Mouse (Mus musculus) cerebellum, adult 9-10 months (tissue): Measurements from ENCODE around the gene Hexa.

ENCODE experiments used
- DNase-seq: peaks from one replicate; pipeline ENCODE4 v3.0.0; 2022

Gene Hexa

DNA sequence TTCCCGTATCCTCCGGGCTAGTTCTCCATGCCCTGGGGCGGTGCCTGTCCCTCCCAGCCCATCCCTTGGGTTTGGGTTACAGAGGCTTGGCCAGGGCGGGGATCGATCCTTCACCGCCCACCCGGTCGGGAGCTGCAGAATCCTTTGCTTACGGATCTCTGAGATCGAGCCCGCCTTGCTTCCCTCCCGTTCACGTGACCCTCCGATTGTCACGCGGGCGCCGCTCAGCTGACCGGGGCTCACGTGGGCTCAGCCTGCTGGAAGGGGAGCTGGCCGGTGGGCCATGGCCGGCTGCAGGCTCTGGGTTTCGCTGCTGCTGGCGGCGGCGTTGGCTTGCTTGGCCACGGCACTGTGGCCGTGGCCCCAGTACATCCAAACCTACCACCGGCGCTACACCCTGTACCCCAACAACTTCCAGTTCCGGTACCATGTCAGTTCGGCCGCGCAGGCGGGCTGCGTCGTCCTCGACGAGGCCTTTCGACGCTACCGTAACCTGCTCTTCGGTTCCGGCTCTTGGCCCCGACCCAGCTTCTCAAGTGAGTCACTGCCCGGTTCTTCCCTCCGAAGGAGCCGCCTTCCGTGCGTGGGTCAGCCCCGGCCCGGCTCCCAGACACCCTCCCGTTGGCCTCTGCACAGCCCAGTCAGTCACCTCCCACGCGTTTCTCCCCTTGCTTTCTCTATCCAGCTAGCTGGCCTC, at the start of gene Hexa, which contains the start of gene Tmem202:
TSS of gene Hexa (plus strand) at position 100 of the 697 bp plus-strand sequence.
TSS of gene Tmem202 (minus strand) at position 407 of the 697 bp plus-strand sequence.
- peak; percentile 77 for DNase-seq

- DNase-seq = no peak
These were observed 31.2 kb upstream of the Hexa start for GRCm38 (mm10) chr9:59508146-59508545.

GRCm38 (mm10) chr9:59512381-59512780, 27.0 kb upstream of the Hexa start:
- DNase-seq = no peak

DNA sequence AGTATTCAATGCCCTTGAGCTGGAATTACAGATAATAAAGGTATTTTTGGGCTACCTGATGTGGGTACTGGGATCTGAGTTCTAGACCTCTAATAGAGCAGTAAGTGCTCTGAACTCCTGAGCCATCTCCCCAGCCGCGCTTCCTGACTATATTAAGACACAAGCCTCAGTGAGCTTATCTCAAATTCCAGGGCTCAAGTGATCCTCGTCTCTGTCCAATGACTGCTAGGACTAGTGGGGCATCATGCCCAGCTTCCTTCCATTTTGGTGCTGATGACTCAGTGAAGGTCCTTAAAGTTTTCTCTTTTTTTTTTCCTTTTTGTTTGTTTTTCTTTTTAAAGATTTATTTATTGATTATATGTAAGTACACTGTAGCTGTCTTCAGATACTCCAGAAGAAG, 24.3 kb upstream of the Hexa start:
- no peak for DNase-seq

DNA sequence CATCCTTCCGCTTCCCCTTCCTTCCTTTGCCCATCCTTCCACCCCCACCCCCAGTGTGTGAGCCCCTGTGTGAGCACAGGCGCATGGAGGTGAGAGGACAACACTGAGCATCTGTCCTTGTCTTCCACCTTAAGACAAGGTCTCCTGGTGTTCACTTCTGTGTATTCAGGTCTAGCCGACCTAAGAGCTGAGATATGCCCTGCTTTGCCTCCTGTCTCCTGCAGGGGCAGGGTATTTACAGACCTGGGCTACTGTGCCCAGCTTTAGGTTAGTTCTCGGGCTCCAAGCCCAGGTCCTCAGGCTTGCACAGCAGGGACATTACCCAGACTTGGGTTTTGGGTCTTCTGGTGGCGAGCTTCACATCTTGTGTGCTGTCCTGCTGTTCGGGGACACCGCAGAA, 22.2 kb upstream of the Hexa start:
- DNase-seq = no peak

- no peak for DNase-seq
These were observed 20.4 kb upstream of the Hexa start for GRCm38 (mm10) chr9:59518976-59519375.

DNA sequence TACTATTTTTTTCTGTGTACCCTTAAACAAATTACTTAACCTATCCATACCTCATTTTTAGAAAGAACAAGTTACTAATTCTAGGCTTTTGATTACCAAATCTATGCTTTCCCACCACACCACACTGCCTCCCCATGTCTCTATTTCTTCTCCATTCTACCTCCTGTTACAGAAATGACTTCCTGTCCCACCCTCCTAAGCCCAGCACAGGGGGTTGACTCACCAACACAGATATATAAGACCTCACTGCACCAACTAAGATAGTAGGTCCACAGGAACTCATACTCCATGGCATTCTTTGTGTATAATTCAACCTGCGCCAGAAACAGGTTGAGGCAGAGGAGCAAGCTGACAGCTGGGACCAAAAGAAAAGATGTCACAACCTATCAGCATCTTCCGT, 19.9 kb upstream of the Hexa start:
- no peak for DNase-seq

DNA sequence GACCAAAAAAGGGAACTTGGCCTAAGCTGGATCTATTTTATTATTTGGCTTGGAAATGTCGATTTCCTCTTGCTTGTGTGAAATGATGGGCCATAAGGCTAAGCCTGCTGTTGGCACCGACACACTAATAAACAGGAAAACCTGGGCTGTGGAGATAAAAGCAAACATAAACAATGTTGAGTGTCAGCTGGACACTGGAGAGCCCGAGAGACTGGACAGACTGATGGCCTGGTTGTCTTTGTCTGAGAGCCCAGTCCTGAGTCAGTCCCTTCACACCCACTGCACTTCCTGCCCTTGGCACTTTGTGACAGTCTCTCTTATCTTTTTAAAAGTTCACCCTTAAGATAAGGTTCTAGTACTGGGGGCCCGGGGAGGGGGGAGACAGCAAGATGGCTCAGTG, 16.4 kb upstream of the Hexa start:
- no peak for DNase-seq

- no peak for DNase-seq
These were observed 12.6 kb upstream of the Hexa start for GRCm38 (mm10) chr9:59526727-59527126.

DNA sequence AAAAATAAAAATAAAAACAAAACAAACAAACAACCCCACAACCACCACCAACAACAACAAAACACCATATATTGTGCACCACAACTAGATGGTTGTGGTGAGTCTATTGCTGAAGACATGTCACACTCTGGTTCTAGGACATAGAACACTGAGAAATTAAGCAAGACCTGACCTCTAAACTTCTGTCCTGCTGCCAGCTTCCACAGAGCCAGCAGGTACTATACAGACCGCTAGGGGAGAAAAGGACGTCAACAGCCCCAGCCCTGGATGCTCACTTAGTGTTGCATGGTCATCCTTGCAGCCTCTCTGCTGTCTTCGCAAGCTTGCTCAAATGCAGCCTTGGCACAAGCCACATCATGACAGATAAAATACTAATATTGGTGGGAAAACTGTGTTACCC, 11.8 kb upstream of the Hexa start:
- DNase-seq = no peak

DNA sequence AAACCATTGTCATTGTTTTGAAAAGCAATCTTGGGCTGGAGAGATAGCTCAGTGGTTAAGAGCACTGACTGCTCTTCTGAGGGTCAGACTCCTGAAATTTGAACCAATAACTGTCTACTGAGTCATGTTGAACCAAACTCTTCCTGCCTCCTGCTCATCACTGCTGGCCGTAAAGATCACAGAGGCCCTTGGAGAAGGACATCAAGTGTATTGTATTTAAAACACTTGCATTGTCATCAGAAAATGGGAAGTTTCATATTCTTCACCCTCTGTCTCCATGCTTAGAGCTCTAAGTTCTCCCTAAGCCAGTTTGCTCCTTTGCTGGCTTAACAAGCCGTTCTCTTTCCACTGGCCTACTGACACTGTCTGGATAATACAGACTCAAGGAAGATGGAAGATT, 11.1 kb upstream of the Hexa start:
- DNase-seq = no peak

DNA sequence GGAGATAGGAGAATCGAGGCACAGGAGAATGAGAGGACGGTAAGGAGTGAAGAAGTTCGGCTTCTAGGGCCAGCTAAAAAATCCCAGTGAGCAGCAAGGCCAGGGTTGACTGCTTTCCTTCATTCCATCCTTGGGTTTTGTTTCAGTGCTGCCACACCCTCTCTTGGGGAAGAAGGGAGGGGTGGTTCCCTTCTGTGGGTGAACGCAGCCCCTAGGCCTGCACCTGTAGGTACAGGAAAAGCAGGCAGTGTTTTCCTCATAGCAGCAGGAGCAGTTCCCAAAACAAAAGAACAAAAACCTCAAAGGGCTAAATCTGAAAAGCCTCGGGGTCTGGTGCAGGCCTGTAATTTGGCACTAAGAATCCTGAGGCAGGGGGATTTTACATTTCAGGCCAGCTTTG, 7.7 kb upstream of the Hexa start:
- DNase-seq = no peak

DNA sequence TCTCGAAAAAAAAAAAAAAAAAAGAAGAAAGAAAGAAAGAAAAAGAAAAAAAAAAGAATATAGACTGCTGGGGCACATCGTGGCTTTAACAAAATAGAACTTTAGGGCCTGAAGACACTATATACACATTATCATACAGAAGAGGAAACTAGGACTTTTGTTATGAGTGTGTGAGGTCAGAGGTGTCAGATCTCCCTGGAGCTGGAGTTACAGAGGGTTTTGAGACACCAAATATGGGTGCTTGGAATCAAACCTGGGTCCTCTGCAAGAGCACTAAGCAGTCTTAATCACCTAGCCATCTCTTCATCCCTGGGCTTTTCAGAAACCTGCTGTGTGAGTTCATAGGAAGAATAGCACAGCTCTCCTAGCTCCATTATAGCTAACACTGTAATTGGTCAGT, 5.9 kb upstream of the Hexa start:
- DNase-seq = no peak

GRCm38 (mm10) chr9:59533889-59534288, 5.5 kb upstream of the Hexa start:
- peak; percentile 86 for DNase-seq

DNA sequence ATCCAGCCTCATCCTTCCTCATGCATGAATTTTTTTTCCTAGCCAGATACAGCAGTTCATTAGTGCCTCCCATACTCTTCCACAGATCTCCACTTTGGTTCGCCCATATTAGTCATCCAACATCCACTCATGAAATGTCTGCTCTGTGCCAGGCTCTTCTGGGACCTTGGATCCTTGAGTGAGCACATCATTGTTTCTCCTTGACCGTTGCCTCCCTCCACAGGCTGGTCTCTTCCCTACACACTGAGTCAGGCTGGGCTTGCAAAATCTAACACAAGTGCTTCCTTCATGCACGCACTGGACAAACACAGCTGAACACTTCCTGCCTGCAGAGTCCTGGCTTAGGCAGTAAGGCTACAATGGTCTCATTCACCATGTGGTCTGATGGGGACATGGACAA, 1.7 kb upstream of the Hexa start:
- no peak for DNase-seq

DNA sequence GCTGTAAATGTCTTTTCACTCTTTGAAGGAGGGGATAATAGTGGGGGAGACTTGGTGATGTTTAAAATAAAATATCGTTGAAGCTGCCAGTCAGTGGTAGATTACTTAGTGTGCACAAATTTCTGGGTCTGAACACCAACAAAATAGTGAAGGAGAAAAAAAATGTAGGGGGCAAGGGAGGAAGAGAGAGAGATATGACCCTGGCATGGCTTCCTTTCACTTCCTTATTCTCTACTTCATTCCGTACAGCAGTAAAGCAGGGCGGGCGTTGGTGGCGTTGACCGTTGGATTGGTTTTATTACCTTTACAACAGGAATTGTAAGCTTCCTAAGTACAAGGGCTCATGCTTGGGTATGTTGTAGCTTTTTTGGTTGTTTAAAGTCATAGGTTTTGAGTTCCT, 2.3 kb downstream of the Hexa start:
- DNase-seq = no peak

GRCm38 (mm10) chr9:59542766-59543324, 3.5 kb downstream of the Hexa start:
- DNase-seq = no peak

- no peak for DNase-seq
These were observed 5.4 kb downstream of the Hexa start for GRCm38 (mm10) chr9:59544739-59545138.

DNA sequence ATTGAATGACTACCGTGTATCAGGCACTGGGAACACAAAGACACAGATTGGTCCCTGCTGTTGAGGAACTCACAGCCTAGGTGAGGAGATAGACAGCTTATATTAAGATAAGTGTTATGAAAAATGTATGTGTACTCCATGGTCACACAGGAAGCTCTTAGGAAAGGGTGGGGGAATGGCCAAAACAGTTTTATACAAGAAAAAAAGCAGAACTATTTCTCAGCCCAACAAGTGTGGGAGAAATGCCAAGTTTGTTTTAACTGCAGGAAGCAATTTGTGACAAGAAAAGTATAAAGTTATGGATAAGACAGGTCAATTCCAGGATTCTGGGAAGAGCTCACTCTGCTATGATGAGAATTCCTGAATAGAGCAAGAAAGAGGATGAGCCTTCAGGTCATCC, 8.5 kb downstream of the Hexa start:
- no peak for DNase-seq

DNA sequence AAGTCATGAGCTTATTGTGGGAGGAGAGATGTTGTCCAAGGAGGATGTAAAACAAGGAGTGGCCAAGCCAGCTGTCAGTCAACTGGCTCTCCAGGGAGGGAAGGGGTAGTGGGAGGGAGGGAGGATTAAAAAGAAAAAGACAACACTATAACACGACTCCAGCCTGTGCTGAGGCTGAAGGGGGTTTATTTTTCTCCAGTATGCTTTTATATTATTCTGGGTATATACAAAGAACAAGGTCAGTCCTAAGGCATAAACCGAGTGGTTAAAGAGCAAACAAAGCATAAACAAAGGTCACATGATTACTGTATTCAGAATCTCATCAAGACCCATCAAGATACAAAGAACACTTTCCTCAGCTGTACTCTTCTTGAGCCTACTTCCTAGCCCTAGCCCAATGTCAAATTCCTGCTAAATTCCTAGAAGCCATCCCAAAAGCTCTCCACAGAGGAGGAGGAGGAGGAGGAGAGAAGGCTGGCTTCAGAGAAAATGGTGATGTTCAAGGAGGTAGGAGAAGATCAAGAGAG, 9.7 kb downstream of the Hexa start:
- DNase-seq = no peak

DNA sequence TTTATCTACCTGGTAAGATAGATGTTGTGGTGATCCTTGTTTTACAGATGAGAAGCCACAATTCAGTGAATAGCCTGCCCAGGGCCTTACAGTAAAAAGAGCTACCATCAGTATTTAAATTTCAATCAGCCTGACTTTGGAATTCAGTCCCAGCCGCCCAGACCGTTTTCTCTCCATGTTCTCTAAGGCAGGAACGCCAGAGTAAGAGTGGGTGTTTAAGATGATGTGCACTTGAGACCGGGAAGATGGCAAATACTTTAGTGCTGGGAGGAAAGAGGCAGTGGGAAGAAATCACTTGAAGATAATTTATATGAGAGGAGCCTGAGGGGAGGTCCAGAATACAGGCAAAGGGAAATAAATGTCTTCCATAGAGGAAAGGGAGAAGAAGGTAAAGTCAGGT, 10.7 kb downstream of the Hexa start:
- DNase-seq = no peak

DNA sequence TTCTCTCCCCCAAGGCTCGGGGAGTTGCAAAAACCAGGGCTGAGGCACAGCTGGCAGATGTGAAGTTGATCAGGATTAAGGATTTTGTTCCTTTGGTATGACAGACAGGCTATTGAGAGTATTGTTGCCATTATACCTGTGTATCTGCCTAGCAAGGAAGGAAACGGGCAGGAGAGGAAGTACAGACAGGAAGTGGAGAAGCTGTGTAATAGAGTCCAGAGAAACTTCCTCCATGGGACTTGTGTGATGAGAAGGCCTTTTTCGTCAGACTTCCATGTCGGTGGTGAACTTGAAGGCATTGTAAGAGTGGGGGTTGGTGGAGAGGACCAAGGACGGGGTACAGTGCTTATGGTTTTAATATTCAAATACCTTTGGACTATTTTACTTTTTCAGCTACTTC, 11.7 kb downstream of the Hexa start:
- no peak for DNase-seq

- DNase-seq = no peak
These were observed 12.3 kb downstream of the Hexa start for GRCm38 (mm10) chr9:59551620-59552031.

DNA sequence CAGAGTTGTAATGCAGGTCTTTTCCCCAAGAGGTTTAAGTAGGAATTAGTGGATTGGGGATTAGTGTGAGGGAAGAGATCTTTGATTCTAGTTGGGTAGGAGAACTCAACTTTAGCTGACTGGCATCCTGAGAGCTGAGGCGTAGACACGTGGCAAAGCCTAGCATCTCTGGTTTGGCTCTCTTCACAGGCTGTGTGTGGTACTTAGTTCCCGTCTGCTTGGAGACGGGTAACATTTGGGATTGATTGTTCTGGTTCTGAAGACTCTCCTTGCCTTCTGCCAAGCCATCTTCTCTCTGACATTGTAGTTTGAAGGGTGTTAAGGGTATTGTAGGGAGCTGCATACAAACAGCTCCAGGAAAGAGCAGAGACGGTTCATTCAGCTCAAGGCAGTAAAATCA, 13.3 kb downstream of the Hexa start:
- DNase-seq = no peak

GRCm38 (mm10) chr9:59553719-59554118, 14.4 kb downstream of the Hexa start:
- no peak for DNase-seq
